ENCODE assay signal across 9 mouse cellular contexts in the genomic region with DNA sequence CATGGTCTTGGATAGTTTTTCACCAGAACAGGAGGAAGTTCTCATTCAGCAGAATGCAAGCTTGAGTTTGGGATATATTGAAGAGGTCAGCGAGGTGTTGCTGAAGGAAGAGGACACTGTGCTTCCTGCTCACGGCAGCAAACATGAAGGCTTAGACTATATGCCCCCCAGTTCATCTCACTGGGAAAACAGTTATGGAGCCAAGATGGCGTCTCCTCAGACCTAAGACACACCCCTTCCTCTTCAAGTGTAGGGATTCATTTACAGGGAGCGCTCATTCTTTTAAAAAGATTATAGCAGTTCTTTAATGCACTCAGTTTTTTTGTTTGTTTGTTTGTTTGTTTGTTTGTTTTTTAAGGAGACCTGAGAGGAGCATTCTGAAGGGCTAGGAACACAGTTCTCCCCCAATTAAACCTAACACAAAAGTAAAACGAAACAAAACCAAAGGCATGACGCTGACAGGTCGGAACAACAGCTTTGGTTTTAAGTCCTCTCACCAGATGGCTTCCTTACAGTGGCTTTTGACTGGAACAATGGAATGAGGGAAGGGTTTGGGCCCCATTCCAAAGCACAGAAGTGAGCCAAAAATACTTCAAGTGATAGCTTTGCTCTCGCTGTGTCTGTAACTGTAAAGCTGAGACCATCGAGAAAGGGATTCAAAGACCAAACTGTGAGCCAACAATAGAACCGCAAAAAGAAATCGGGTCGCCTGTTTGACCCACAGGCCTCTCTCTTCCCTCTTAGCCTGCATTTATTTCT.
DNase-seq lines count a peak whose midpoint lies in the region; ATAC-seq lines count a peak whose summit lies in the region.
"Had no signal": no experiment of that assay in that cellular context is flagged by ENCODE, and none has a peak within 500 bp of the region (broad histone marks: within the 10 kb centered on the region; RNA-seq: fewer than 3 reads in every experiment).

No protein-coding gene starts in this region.

- no peaks in the 10 kb centered on the region for H3K9me3 ChIP-seq in forebrain, embryonic 16.5 days (ENCODE audit: control insufficient read depth, low read length)
- H3K9me3 ChIP-seq: neural tube, embryonic 12.5 days had no signal

- ATAC-seq in forebrain, embryonic 16.5 days, result peak; percentile 84

- intact Hi-C loops in left cerebral cortex, postnatal 14 days (cut with DNase I), result no loop called here

- no peak overlapping the region for H3K4me2 ChIP-seq in forebrain, embryonic 16.5 days (ENCODE audit: low read length)
- H3K4me2 ChIP-seq: neural tube, embryonic 12.5 days had no signal

- H3K27me3 ChIP-seq in forebrain, embryonic 16.5 days (replicated peaks; ENCODE audit: control insufficient read depth, insufficient read depth, low read length), result no peaks in the 10 kb centered on the region
- H3K27me3 ChIP-seq: neural tube, embryonic 12.5 days had no signal

- H3K36me3 ChIP-seq in forebrain, embryonic 16.5 days (ENCODE audit: control insufficient read depth, insufficient read depth), result no peaks in the 10 kb centered on the region
- H3K36me3 ChIP-seq: neural tube, embryonic 12.5 days had no signal

- no peak overlapping the region for H3K9ac ChIP-seq in forebrain, embryonic 16.5 days (replicated peaks; ENCODE audit: low read depth, low read length)
- H3K9ac ChIP-seq: neural tube, embryonic 12.5 days had no signal

- peak overlapping the region; percentile 19; the same call in 1 of the 2 replicates for H3K27ac ChIP-seq in forebrain, embryonic 16.5 days (ENCODE audit: low read length)
- H3K27ac ChIP-seq: neural tube, embryonic 12.5 days had no signal

- H3K4me3 ChIP-seq in forebrain, embryonic 16.5 days (replicated peaks; ENCODE audit: low read length), result no peak overlapping the region
- H3K4me3 ChIP-seq: neural tube, embryonic 12.5 days had no signal

- peaks cover 11% of the 10 kb centered on the region for H3K4me1 ChIP-seq in forebrain, embryonic 16.5 days (replicated peaks; ENCODE audit: control insufficient read depth, insufficient read depth, low read length)
- H3K4me1 ChIP-seq: neural tube, embryonic 12.5 days had no signal

- DNase-seq in cerebellum, adult 11 months, result peak; percentile 22
- DNase-seq in cerebellum, adult 8-10 months, result no peak
- DNase-seq in left cerebral cortex, postnatal 14 days (ENCODE audit: low spot score in 2 of 2), result peak; percentile 30 to 59
- DNase-seq in left cerebral cortex, adult 11 months (ENCODE audit: low spot score), result no peak
- DNase-seq in kidney, postnatal 4 days, result peak; percentile 71 to 80
- no peak for DNase-seq in embryo, embryonic 9.5 days (ENCODE audit: extremely low spot score)
- no peak for DNase-seq in testis, postnatal 10 days (ENCODE audit: low spot score)

- 35% methylated on average over 12 of the region's 12 CpGs for WGBS in forebrain, embryonic 16.5 days

Comparison
In these comparisons a context has a peak if more than half of its experiments do, and no peak if none do; other contexts are left out.
1. DNase-seq: peak in cerebellum, adult 11 months (single experiment), left cerebral cortex, postnatal 14 days (2 of 2) and kidney, postnatal 4 days (2 of 2); none in cerebellum, adult 8-10 months (single experiment), left cerebral cortex, adult 11 months (single experiment), embryo, embryonic 9.5 days (single experiment) and testis, postnatal 10 days (single experiment).